Mouse (Mus musculus) lung, embryonic 14.5 days (tissue): ENCODE measurements around the gene Rac2. TPM values are rescaled to one million over a fixed set of nuclear protein-coding genes. Genes with fewer than 3 reads are reported as not detected.

Experiments
- ATAC-seq: fragments of 200-750 bp; cut with Nextera tagmentation; 2 replicates; pipeline ENCODE4 v1.8.0; 2017; ENCODE audit warnings: mild to moderate bottlenecking, moderate TSS enrichment, moderate library complexity; ENCODE audit not compliant: insufficient read depth
- DNase-seq: peaks from one replicate; pipeline ENCODE4 v3.0.0-alpha.2; 2015
- H3K27ac ChIP-seq: fragments of 300-500 bp; sonication (generic); 2 replicates; pipeline ENCODE4 v1.5.1; 2014; ENCODE audit warnings: low read depth, mild to moderate bottlenecking, moderate library complexity
- H3K27me3 ChIP-seq: fragments of 300-500 bp; sonication (generic); 2 replicates; pipeline ENCODE4 v1.6.1; 2014; ENCODE audit warnings: low read length, control low read depth; ENCODE audit not compliant: insufficient read depth
- H3K36me3 ChIP-seq: fragments of 300-500 bp; sonication (generic); 2 replicates; pipeline ENCODE4 v1.6.1; 2014; ENCODE audit warnings: control low read depth; ENCODE audit not compliant: insufficient read depth
- H3K4me1 ChIP-seq: fragments of 300-500 bp; sonication (generic); 2 replicates; pipeline ENCODE4 v1.6.1; 2014; ENCODE audit warnings: antibody characterized with exemption, control low read depth; ENCODE audit not compliant: insufficient read depth
- H3K4me2 ChIP-seq: fragments of 300-500 bp; sonication (generic); 2 replicates; pipeline ENCODE4 v1.6.1; 2014; ENCODE audit warnings: mild to moderate bottlenecking
- H3K4me3 ChIP-seq: fragments of 300-500 bp; sonication (generic); 2 replicates; pipeline ENCODE4 v1.5.1; 2014; ENCODE audit warnings: low read depth, low read length
- H3K9ac ChIP-seq: fragments of 300-500 bp; sonication (generic); 2 replicates; pipeline ENCODE4 v1.6.1; 2014
- H3K9me3 ChIP-seq: fragments of 300-500 bp; sonication (generic); 2 replicates; pipeline ENCODE4 v1.6.1; 2016; ENCODE audit warnings: low read depth, low read length, control low read depth
- CTCF ChIP-seq: IDR thresholded peaks from 2 replicates; pipeline ENCODE4 v1.5.1; 2016; ENCODE audit warnings: antibody characterized with exemption, low read depth
- WGBS: fragments of 180-500 bp; shearing (Covaris S2); extraction: QIAGEN DNeasy Blood & Tissue Kit; methylation state at CpG from one replicate; pipeline ENCODE4 v1.1.7; 2014; 5-methylcytosine and 5-hydroxymethylcytosine counted together
- polyA plus RNA-seq: library from polyadenylated mRNA; unstranded; fragments of >200 nt; fragmentation: Nextera tagmentation; extraction: Ambion mirVana; gene quantifications from 2 replicates; pipeline ENCODE4 v1.2.1, GENCODE M21; 2014

Gene Rac2
- polyA plus RNA-seq, 1 experiment from 2014 or later, result 12.2 TPM

- ATAC-seq (no peak), DNase-seq (no peak)
Observed at GRCm38 (mm10) chr15:78521892-78522291, 50.7 kb downstream of the Rac2 start.

GRCm38 (mm10) chr15:78521331-78521730 is 51.3 kb downstream of the Rac2 start:
- Histone ChIP-seq H3K4me1 (no peaks in the 10 kb centered on the region), H3K27ac (no peak overlapping the region), H3K4me2 (no peak overlapping the region), H3K36me3 (peaks cover 11% of the 10 kb centered on the region; the same call in 1 of the 2 replicates), H3K4me3 (no peak overlapping the region), H3K27me3 (no peaks in the 10 kb centered on the region), H3K9ac (no peak overlapping the region), H3K9me3 (no peaks in the 10 kb centered on the region)
- no peak for DNase-seq
- WGBS, result 52% methylated on average over 8 of the region's 8 CpGs
- TF ChIP-seq CTCF, result no peak
- no peak for ATAC-seq

More at GRCm38 (mm10) chr15:78521892-78522291, 50.7 kb downstream of the Rac2 start:
- no peak for TF ChIP-seq CTCF
- Histone ChIP-seq H3K4me3 (no peak overlapping the region), H3K9ac (no peak overlapping the region), H3K36me3 (peaks cover 15% of the 10 kb centered on the region; the same call in 1 of the 2 replicates), H3K9me3 (no peaks in the 10 kb centered on the region), H3K4me1 (no peaks in the 10 kb centered on the region), H3K27me3 (no peaks in the 10 kb centered on the region), H3K27ac (no peak overlapping the region), H3K4me2 (no peak overlapping the region)
- 53% methylated on average over 6 of the region's 6 CpGs for WGBS

GRCm38 (mm10) chr15:78520112-78520715 is 52.4 kb downstream of the Rac2 start:
- Histone ChIP-seq H3K4me1 (no peaks in the 10 kb centered on the region), H3K9me3 (no peaks in the 10 kb centered on the region), H3K27ac (no peak overlapping the region), H3K9ac (no peak overlapping the region), H3K27me3 (no peaks in the 10 kb centered on the region), H3K4me2 (no peak overlapping the region), H3K4me3 (no peak overlapping the region), H3K36me3 (peaks cover 8% of the 10 kb centered on the region; the same call in 1 of the 2 replicates)
- ATAC-seq, result no peak
- no peak for TF ChIP-seq CTCF
- WGBS, result 63% methylated on average over 13 of the region's 13 CpGs
- DNase-seq, result no peak

GRCm38 (mm10) chr15:78518221-78518620 is 54.4 kb downstream of the Rac2 start:
- no peaks in the 10 kb centered on the region for H3K27me3 ChIP-seq
- ATAC-seq, result no peak
- no peak overlapping the region for H3K4me3 ChIP-seq
- DNase-seq, result no peak
- no peak overlapping the region for H3K9ac ChIP-seq
- WGBS, result 51% methylated on average over 7 of the region's 7 CpGs
- no peaks in the 10 kb centered on the region for H3K36me3 ChIP-seq
- H3K4me1 ChIP-seq, result no peaks in the 10 kb centered on the region
- H3K4me2 ChIP-seq, result no peak overlapping the region
- no peak overlapping the region for H3K27ac ChIP-seq
- no peaks in the 10 kb centered on the region for H3K9me3 ChIP-seq
- no peak for TF ChIP-seq CTCF

GRCm38 (mm10) chr15:78515759-78516158 is 56.8 kb downstream of the Rac2 start:
- Histone ChIP-seq H3K27me3 (no peaks in the 10 kb centered on the region), H3K9ac (no peak overlapping the region), H3K36me3 (no peaks in the 10 kb centered on the region), H3K27ac (no peak overlapping the region), H3K4me3 (no peak overlapping the region), H3K4me2 (no peak overlapping the region), H3K9me3 (no peaks in the 10 kb centered on the region), H3K4me1 (no peaks in the 10 kb centered on the region)
- WGBS, result 74% methylated on average over 6 of the region's 6 CpGs
- TF ChIP-seq CTCF, result no peak
- no peak for DNase-seq
- no peak for ATAC-seq

GRCm38 (mm10) chr15:78514393-78515146 is 58.0 kb downstream of the Rac2 start:
- Histone ChIP-seq H3K27me3 (no peaks in the 10 kb centered on the region), H3K36me3 (no peaks in the 10 kb centered on the region), H3K9me3 (no peaks in the 10 kb centered on the region), H3K4me3 (no peak overlapping the region), H3K27ac (no peak overlapping the region), H3K4me2 (no peak overlapping the region), H3K4me1 (0 out of 2 replicates have a peak, but pooled peaks cover 3% of the 10 kb centered on the region), H3K9ac (no peak overlapping the region)
- WGBS, result 24% methylated on average over 7 of the region's 7 CpGs
- DNase-seq (peak; percentile 91), ATAC-seq (peak; percentile 50)
- TF ChIP-seq CTCF, result peak; percentile 96

- Histone ChIP-seq H3K9ac (no peak overlapping the region), H3K27me3 (no peaks in the 10 kb centered on the region), H3K4me3 (no peak overlapping the region), H3K9me3 (no peaks in the 10 kb centered on the region), H3K4me1 (0 out of 2 replicates have a peak, but pooled peaks cover 3% of the 10 kb centered on the region), H3K36me3 (no peaks in the 10 kb centered on the region), H3K27ac (no peak overlapping the region), H3K4me2 (no peak overlapping the region)
- 79% methylated on average over 14 of the region's 14 CpGs for WGBS
- ATAC-seq (no peak), DNase-seq (no peak)
- no peak for TF ChIP-seq CTCF
Observed at GRCm38 (mm10) chr15:78513019-78513418, 59.6 kb downstream of the Rac2 start.
